8 mouse cellular contexts compared by ENCODE assay signal in genomic region chr15:103308056-103308875, GRCm38 (mm10). TPM values are rescaled to one million over a fixed set of nuclear protein-coding genes. Genes with fewer than 3 reads are reported as not detected.
DNase-seq lines count a peak whose midpoint lies in the region; ATAC-seq lines count a peak whose summit lies in the region.

No protein-coding gene starts in this region.

- H3K9me3 ChIP-seq in embryonic facial prominence, embryonic 10.5 days = no peaks in the 10 kb centered on the region
- H3K9me3 ChIP-seq in intestine, embryonic 16.5 days (ENCODE audit: control insufficient read depth, low read length) = no peaks in the 10 kb centered on the region
- no peaks in the 10 kb centered on the region for H3K9me3 ChIP-seq in lung, embryonic 15.5 days

- peak; percentile 64 for DNase-seq in embryo, embryonic 10 days (ENCODE audit: low spot score)
- no peak for DNase-seq in embryo, embryonic 10.5 days (ENCODE audit: low spot score)
- DNase-seq in embryonic facial prominence, embryonic 10.5 days (ENCODE audit: low spot score) = peak; percentile 52
- DNase-seq in thymus, postnatal 36 days = peak; percentile 23 to 38
- no peak for DNase-seq in adrenal gland, adult 18-20 months (ENCODE audit: low spot score in 2 of 2)
- DNase-seq in cerebellum, postnatal 14 days = no peak

- H3K9ac ChIP-seq in intestine, embryonic 16.5 days (ENCODE audit: low read depth, low read length) = peak overlapping the region; percentile 44
- peak overlapping the region; percentile 20; the same call in 1 of the 2 replicates for H3K9ac ChIP-seq in lung, embryonic 15.5 days

- peak overlapping the region; percentile 41 for H3K4me3 ChIP-seq in embryonic facial prominence, embryonic 10.5 days
- 0 out of 2 replicates have a peak overlapping the region, but pooled peaks have one; percentile 6 for H3K4me3 ChIP-seq in intestine, embryonic 16.5 days (ENCODE audit: low read length)
- no peak overlapping the region for H3K4me3 ChIP-seq in lung, embryonic 15.5 days

- H3K27ac ChIP-seq in embryonic facial prominence, embryonic 10.5 days (replicated peaks) = peak overlapping the region; percentile 63
- H3K27ac ChIP-seq in intestine, embryonic 16.5 days (ENCODE audit: low read length) = no peak overlapping the region
- H3K27ac ChIP-seq in lung, embryonic 15.5 days = no peak overlapping the region

- peak overlapping the region; percentile 42 for H3K4me2 ChIP-seq in intestine, embryonic 16.5 days (ENCODE audit: low read depth, low read length)
- peak overlapping the region; percentile 35 for H3K4me2 ChIP-seq in lung, embryonic 15.5 days

- 45% methylated on average over 28 of the region's 28 CpGs for WGBS in embryonic facial prominence, embryonic 10.5 days
- 36% methylated on average over 28 of the region's 28 CpGs for WGBS in intestine, embryonic 16.5 days
- WGBS in lung, embryonic 15.5 days = 31% methylated on average over 28 of the region's 28 CpGs

- H3K36me3 ChIP-seq in embryonic facial prominence, embryonic 10.5 days (replicated peaks) = no peaks in the 10 kb centered on the region
- no peaks in the 10 kb centered on the region for H3K36me3 ChIP-seq in intestine, embryonic 16.5 days (ENCODE audit: control insufficient read depth, insufficient read depth, low read length)
- no peaks in the 10 kb centered on the region for H3K36me3 ChIP-seq in lung, embryonic 15.5 days

- ATAC-seq in intestine, embryonic 16.5 days = no peak
- no peak for ATAC-seq in lung, embryonic 15.5 days (ENCODE audit: borderline replicate concordance, extremely low read depth, low FRiP score, low TSS enrichment)

- H3K4me1 ChIP-seq in embryonic facial prominence, embryonic 10.5 days = peaks cover 60% of the 10 kb centered on the region
- H3K4me1 ChIP-seq in intestine, embryonic 16.5 days (ENCODE audit: control insufficient read depth, insufficient read depth, low read length) = peaks cover 43% of the 10 kb centered on the region
- H3K4me1 ChIP-seq in lung, embryonic 15.5 days = peaks cover 44% of the 10 kb centered on the region

- peaks cover 35% of the 10 kb centered on the region for H3K27me3 ChIP-seq in embryonic facial prominence, embryonic 10.5 days (replicated peaks; ENCODE audit: low read depth, poor library complexity, severe bottlenecking)
- no peaks in the 10 kb centered on the region for H3K27me3 ChIP-seq in intestine, embryonic 16.5 days (replicated peaks; ENCODE audit: control insufficient read depth, insufficient read depth, low read length)
- H3K27me3 ChIP-seq in lung, embryonic 15.5 days = peaks cover 6% of the 10 kb centered on the region; the same call in 1 of the 2 replicates

RNA-seq across cellular contexts. Expression of gene Gpr84, which starts 2.1 kb away (rescaled TPM):
- polyA plus RNA-seq in embryonic facial prominence, embryonic 10.5 days (2016; fragmentation: Nextera tagmentation; extraction: Ambion mirVana) = 0.16 and 0.29 TPM in 2 replicates
- polyA plus RNA-seq in intestine, embryonic 16.5 days (2015; fragmentation: Nextera tagmentation; extraction: Ambion mirVana) = 0.09 and 0.20 TPM in 2 replicates
- 0.29 and 0.36 TPM in 2 replicates for polyA plus RNA-seq in lung, embryonic 15.5 days (2015; fragmentation: Nextera tagmentation; extraction: Ambion mirVana)
- total RNA-seq in adrenal gland, adult 18-20 months (2021) = not detected

RNA-seq across cellular contexts. Expression of gene Zfp385a, which starts 31.6 kb away (rescaled TPM):
- polyA plus RNA-seq in embryonic facial prominence, embryonic 10.5 days (2016; fragmentation: Nextera tagmentation; extraction: Ambion mirVana) = 22.1 and 22.7 TPM in 2 replicates
- polyA plus RNA-seq in intestine, embryonic 16.5 days (2015; fragmentation: Nextera tagmentation; extraction: Ambion mirVana) = 3.6 and 4.1 TPM in 2 replicates
- 7.7 and 9.0 TPM in 2 replicates for polyA plus RNA-seq in lung, embryonic 15.5 days (2015; fragmentation: Nextera tagmentation; extraction: Ambion mirVana)
- total RNA-seq in adrenal gland, adult 18-20 months (2021) = 10 to 100 TPM; 12.4 to 16.9 TPM

RNA-seq across cellular contexts. Expression of gene Copz1, which starts 35.8 kb away (rescaled TPM):
- polyA plus RNA-seq in embryonic facial prominence, embryonic 10.5 days (2016; fragmentation: Nextera tagmentation; extraction: Ambion mirVana) = 281 and 285 TPM in 2 replicates
- polyA plus RNA-seq in intestine, embryonic 16.5 days (2015; fragmentation: Nextera tagmentation; extraction: Ambion mirVana) = 297 and 298 TPM in 2 replicates
- 287 and 293 TPM in 2 replicates for polyA plus RNA-seq in lung, embryonic 15.5 days (2015; fragmentation: Nextera tagmentation; extraction: Ambion mirVana)
- total RNA-seq in adrenal gland, adult 18-20 months (2021) = 100 to 1,000 TPM; 138 to 150 TPM

RNA-seq across cellular contexts. Expression of gene Nfe2, which starts 50.1 kb away (rescaled TPM):
- polyA plus RNA-seq in embryonic facial prominence, embryonic 10.5 days (2016; fragmentation: Nextera tagmentation; extraction: Ambion mirVana) = 4.7 and 5.9 TPM in 2 replicates
- polyA plus RNA-seq in intestine, embryonic 16.5 days (2015; fragmentation: Nextera tagmentation; extraction: Ambion mirVana) = 3.4 and 5.2 TPM in 2 replicates
- polyA plus RNA-seq in lung, embryonic 15.5 days (2015; fragmentation: Nextera tagmentation; extraction: Ambion mirVana) = 3.6 and 4.7 TPM in 2 replicates
- under 1 TPM in 1 of 2 experiments, not detected in 1; 0.67 TPM for total RNA-seq in adrenal gland, adult 18-20 months (2021)

RNA-seq across cellular contexts. Expression of gene Itga5, which starts 58.3 kb away (rescaled TPM):
- polyA plus RNA-seq in embryonic facial prominence, embryonic 10.5 days (2016; fragmentation: Nextera tagmentation; extraction: Ambion mirVana) = 29.5 and 29.7 TPM in 2 replicates
- polyA plus RNA-seq in intestine, embryonic 16.5 days (2015; fragmentation: Nextera tagmentation; extraction: Ambion mirVana) = 40.3 and 43.0 TPM in 2 replicates
- polyA plus RNA-seq in lung, embryonic 15.5 days (2015; fragmentation: Nextera tagmentation; extraction: Ambion mirVana) = 39.6 and 42.7 TPM in 2 replicates
- 10 to 100 TPM; 27.1 to 31.7 TPM for total RNA-seq in adrenal gland, adult 18-20 months (2021)

Comparison
In these comparisons a context has a peak if more than half of its experiments do, and no peak if none do; other contexts are left out.
1. DNase-seq: peak in embryo, embryonic 10 days (single experiment), embryonic facial prominence, embryonic 10.5 days (single experiment) and thymus, postnatal 36 days (2 of 2); none in embryo, embryonic 10.5 days (single experiment), adrenal gland, adult 18-20 months (0 of 2) and cerebellum, postnatal 14 days (0 of 2).